Mouse (Mus musculus): ENCODE data around the gene Rnh1. TPM values are rescaled to one million over a fixed set of nuclear protein-coding genes. Genes with fewer than 3 reads are reported as not detected.

Rnh1 gene
- total and polyA plus RNA-seq, 3 experiments: 71.4 to 94.5 TPM; not detected in 1

Other genes with a start within 250 kb of the Rnh1 start
- gene Pgghg, start 231.5 kb downstream of the Rnh1 start, total RNA-seq (2012; rRNA removed): 3.0 and 3.2 TPM in 2 replicates
- 1 to 10 TPM in 1 of 2 experiments, not detected in 1; 7.2 TPM for gene Pgghg, start 231.5 kb downstream of the Rnh1 start, polyA plus RNA-seq (2012; ENCODE audit: insufficient read depth in 1 of 2, insufficient read length in 2 of 2, low read depth in 1 of 2, low replicate concordance in 2 of 2, missing spikeins in 1 of 2)
- gene Ifitm5, start 222.6 kb downstream of the Rnh1 start, total RNA-seq (2012; rRNA removed): 0.31 TPM in 1 of 2 replicates, not detected in the other
- gene Ifitm5, start 222.6 kb downstream of the Rnh1 start, polyA plus RNA-seq (2012; ENCODE audit: insufficient read depth in 1 of 2, insufficient read length in 2 of 2, low read depth in 1 of 2, low replicate concordance in 2 of 2, missing spikeins in 1 of 2): 1 to 10 TPM in 1 of 2 experiments, not detected in 1; 1.1 TPM
- not detected in 2 replicates for gene Gm45717, start 216.9 kb downstream of the Rnh1 start, total RNA-seq (2012; rRNA removed)
- not detected for gene Gm45717, start 216.9 kb downstream of the Rnh1 start, polyA plus RNA-seq (2012; ENCODE audit: insufficient read depth in 1 of 2, insufficient read length in 2 of 2, low read depth in 1 of 2, low replicate concordance in 2 of 2, missing spikeins in 1 of 2)
- 177 and 213 TPM in 2 replicates for gene Ifitm2, start 216.9 kb downstream of the Rnh1 start, total RNA-seq (2012; rRNA removed)
- 100 to 1,000 TPM in 1 of 2 experiments, not detected in 1; 317 TPM for gene Ifitm2, start 216.9 kb downstream of the Rnh1 start, polyA plus RNA-seq (2012; ENCODE audit: insufficient read depth in 1 of 2, insufficient read length in 2 of 2, low read depth in 1 of 2, low replicate concordance in 2 of 2, missing spikeins in 1 of 2)
- 0.23 TPM in 1 of 2 replicates, not detected in the other for gene Ifitm1, start 205.6 kb downstream of the Rnh1 start, total RNA-seq (2012; rRNA removed)
- gene Ifitm1, start 205.6 kb downstream of the Rnh1 start, polyA plus RNA-seq (2012; ENCODE audit: insufficient read depth in 1 of 2, insufficient read length in 2 of 2, low read depth in 1 of 2, low replicate concordance in 2 of 2, missing spikeins in 1 of 2): not detected
- 4.2 and 6.4 TPM in 2 replicates for gene Ifitm3, start 162.1 kb downstream of the Rnh1 start, total RNA-seq (2012; rRNA removed)
- gene Ifitm3, start 162.1 kb downstream of the Rnh1 start, polyA plus RNA-seq (2012; ENCODE audit: insufficient read depth in 1 of 2, insufficient read length in 2 of 2, low read depth in 1 of 2, low replicate concordance in 2 of 2, missing spikeins in 1 of 2): 10 to 100 TPM in 1 of 2 experiments, not detected in 1; 12.8 TPM
- gene Ifitm6, start 154.9 kb downstream of the Rnh1 start, total RNA-seq (2012; rRNA removed): not detected in 2 replicates
- gene Ifitm6, start 154.9 kb downstream of the Rnh1 start, polyA plus RNA-seq (2012; ENCODE audit: insufficient read depth in 1 of 2, insufficient read length in 2 of 2, low read depth in 1 of 2, low replicate concordance in 2 of 2, missing spikeins in 1 of 2): not detected
- not detected in 2 replicates for gene Gm17387, start 143.7 kb downstream of the Rnh1 start, total RNA-seq (2012; rRNA removed)
- not detected for gene Gm17387, start 143.7 kb downstream of the Rnh1 start, polyA plus RNA-seq (2012; ENCODE audit: insufficient read depth in 1 of 2, insufficient read length in 2 of 2, low read depth in 1 of 2, low replicate concordance in 2 of 2, missing spikeins in 1 of 2)
- 0.78 and 0.81 TPM in 2 replicates for gene B4galnt4, start 111.8 kb downstream of the Rnh1 start, total RNA-seq (2012; rRNA removed)
- gene B4galnt4, start 111.8 kb downstream of the Rnh1 start, polyA plus RNA-seq (2012; ENCODE audit: insufficient read depth in 1 of 2, insufficient read length in 2 of 2, low read depth in 1 of 2, low replicate concordance in 2 of 2, missing spikeins in 1 of 2): 1 to 10 TPM in 1 of 2 experiments, not detected in 1; 8.0 TPM
- not detected in 2 replicates for gene Pkp3, start 94.6 kb downstream of the Rnh1 start, total RNA-seq (2012; rRNA removed)
- gene Pkp3, start 94.6 kb downstream of the Rnh1 start, polyA plus RNA-seq (2012; ENCODE audit: insufficient read depth in 1 of 2, insufficient read length in 2 of 2, low read depth in 1 of 2, low replicate concordance in 2 of 2, missing spikeins in 1 of 2): not detected
- gene Sigirr, start 72.3 kb downstream of the Rnh1 start, total RNA-seq (2012; rRNA removed): 8.3 and 8.6 TPM in 2 replicates
- 10 to 100 TPM in 1 of 2 experiments, not detected in 1; 17.5 TPM for gene Sigirr, start 72.3 kb downstream of the Rnh1 start, polyA plus RNA-seq (2012; ENCODE audit: insufficient read depth in 1 of 2, insufficient read length in 2 of 2, low read depth in 1 of 2, low replicate concordance in 2 of 2, missing spikeins in 1 of 2)
- 0.08 TPM in 1 of 2 replicates, not detected in the other for gene Ano9, start 55.1 kb downstream of the Rnh1 start, total RNA-seq (2012; rRNA removed)
- gene Ano9, start 55.1 kb downstream of the Rnh1 start, polyA plus RNA-seq (2012; ENCODE audit: insufficient read depth in 1 of 2, insufficient read length in 2 of 2, low read depth in 1 of 2, low replicate concordance in 2 of 2, missing spikeins in 1 of 2): under 1 TPM in 1 of 2 experiments, not detected in 1; 0.03 TPM
- gene Ptdss2, start 50.5 kb downstream of the Rnh1 start, total RNA-seq (2012; rRNA removed): 12.2 and 16.9 TPM in 2 replicates
- gene Ptdss2, start 50.5 kb downstream of the Rnh1 start, polyA plus RNA-seq (2012; ENCODE audit: insufficient read depth in 1 of 2, insufficient read length in 2 of 2, low read depth in 1 of 2, low replicate concordance in 2 of 2, missing spikeins in 1 of 2): 10 to 100 TPM in 1 of 2 experiments, not detected in 1; 44.9 TPM
- gene Hras, start 21.1 kb upstream of the Rnh1 start, total RNA-seq (2012; rRNA removed): 137 and 183 TPM in 2 replicates
- 100 to 1,000 TPM in 1 of 2 experiments, not detected in 1; 149 TPM for gene Hras, start 21.1 kb upstream of the Rnh1 start, polyA plus RNA-seq (2012; ENCODE audit: insufficient read depth in 1 of 2, insufficient read length in 2 of 2, low read depth in 1 of 2, low replicate concordance in 2 of 2, missing spikeins in 1 of 2)
- gene Lrrc56, start 21.3 kb upstream of the Rnh1 start, total RNA-seq (2012; rRNA removed): 1.0 and 1.6 TPM in 2 replicates
- 1 to 10 TPM in 1 of 2 experiments, not detected in 1; 5.5 TPM for gene Lrrc56, start 21.3 kb upstream of the Rnh1 start, polyA plus RNA-seq (2012; ENCODE audit: insufficient read depth in 1 of 2, insufficient read length in 2 of 2, low read depth in 1 of 2, low replicate concordance in 2 of 2, missing spikeins in 1 of 2)
- gene Lmntd2, start 41.2 kb upstream of the Rnh1 start, total RNA-seq (2012; rRNA removed): not detected in 2 replicates
- under 1 TPM in 1 of 2 experiments, not detected in 1; 0.43 TPM for gene Lmntd2, start 41.2 kb upstream of the Rnh1 start, polyA plus RNA-seq (2012; ENCODE audit: insufficient read depth in 1 of 2, insufficient read length in 2 of 2, low read depth in 1 of 2, low replicate concordance in 2 of 2, missing spikeins in 1 of 2)
- gene Rassf7, start 43.0 kb upstream of the Rnh1 start, total RNA-seq (2012; rRNA removed): 7.0 and 7.6 TPM in 2 replicates
- gene Rassf7, start 43.0 kb upstream of the Rnh1 start, polyA plus RNA-seq (2012; ENCODE audit: insufficient read depth in 1 of 2, insufficient read length in 2 of 2, low read depth in 1 of 2, low replicate concordance in 2 of 2, missing spikeins in 1 of 2): 1 to 10 TPM in 1 of 2 experiments, not detected in 1; 9.5 TPM
- gene Phrf1, start 55.9 kb upstream of the Rnh1 start, total RNA-seq (2012; rRNA removed): 65.0 and 66.1 TPM in 2 replicates
- gene Phrf1, start 55.9 kb upstream of the Rnh1 start, polyA plus RNA-seq (2012; ENCODE audit: insufficient read depth in 1 of 2, insufficient read length in 2 of 2, low read depth in 1 of 2, low replicate concordance in 2 of 2, missing spikeins in 1 of 2): 1,000 to 10,000 TPM in 1 of 2 experiments, 10 to 100 TPM in 1; 91.2 to 1,029 TPM
- 0.52 and 1.9 TPM in 2 replicates for gene Irf7, start 93.6 kb upstream of the Rnh1 start, total RNA-seq (2012; rRNA removed)
- gene Irf7, start 93.6 kb upstream of the Rnh1 start, polyA plus RNA-seq (2012; ENCODE audit: insufficient read depth in 1 of 2, insufficient read length in 2 of 2, low read depth in 1 of 2, low replicate concordance in 2 of 2, missing spikeins in 1 of 2): 1 to 10 TPM in 1 of 2 experiments, not detected in 1; 2.0 TPM
- gene Cdhr5, start 103.9 kb upstream of the Rnh1 start, total RNA-seq (2012; rRNA removed): not detected in 2 replicates
- not detected for gene Cdhr5, start 103.9 kb upstream of the Rnh1 start, polyA plus RNA-seq (2012; ENCODE audit: insufficient read depth in 1 of 2, insufficient read length in 2 of 2, low read depth in 1 of 2, low replicate concordance in 2 of 2, missing spikeins in 1 of 2)
- gene Sct, start 106.3 kb upstream of the Rnh1 start, total RNA-seq (2012; rRNA removed): not detected in 2 replicates
- not detected for gene Sct, start 106.3 kb upstream of the Rnh1 start, polyA plus RNA-seq (2012; ENCODE audit: insufficient read depth in 1 of 2, insufficient read length in 2 of 2, low read depth in 1 of 2, low replicate concordance in 2 of 2, missing spikeins in 1 of 2)
- not detected in 2 replicates for gene Drd4, start 119.1 kb upstream of the Rnh1 start, total RNA-seq (2012; rRNA removed)
- gene Drd4, start 119.1 kb upstream of the Rnh1 start, polyA plus RNA-seq (2012; ENCODE audit: insufficient read depth in 1 of 2, insufficient read length in 2 of 2, low read depth in 1 of 2, low replicate concordance in 2 of 2, missing spikeins in 1 of 2): not detected
- gene Deaf1, start 154.8 kb upstream of the Rnh1 start, total RNA-seq (2012; rRNA removed): 9.8 and 13.2 TPM in 2 replicates
- 10 to 100 TPM in 1 of 2 experiments, not detected in 1; 91.1 TPM for gene Deaf1, start 154.8 kb upstream of the Rnh1 start, polyA plus RNA-seq (2012; ENCODE audit: insufficient read depth in 1 of 2, insufficient read length in 2 of 2, low read depth in 1 of 2, low replicate concordance in 2 of 2, missing spikeins in 1 of 2)
- gene Tmem80, start 154.9 kb upstream of the Rnh1 start, total RNA-seq (2012; rRNA removed): 12.2 and 12.3 TPM in 2 replicates
- 10 to 100 TPM in 1 of 2 experiments, not detected in 1; 27.7 TPM for gene Tmem80, start 154.9 kb upstream of the Rnh1 start, polyA plus RNA-seq (2012; ENCODE audit: insufficient read depth in 1 of 2, insufficient read length in 2 of 2, low read depth in 1 of 2, low replicate concordance in 2 of 2, missing spikeins in 1 of 2)
- 0.46 TPM in 1 of 2 replicates, not detected in the other for gene Eps8l2, start 166.0 kb upstream of the Rnh1 start, total RNA-seq (2012; rRNA removed)
- under 1 TPM in 1 of 2 experiments, not detected in 1; 0.10 TPM for gene Eps8l2, start 166.0 kb upstream of the Rnh1 start, polyA plus RNA-seq (2012; ENCODE audit: insufficient read depth in 1 of 2, insufficient read length in 2 of 2, low read depth in 1 of 2, low replicate concordance in 2 of 2, missing spikeins in 1 of 2)
- gene Taldo1, start 219.3 kb upstream of the Rnh1 start, total RNA-seq (2012; rRNA removed): 415 and 498 TPM in 2 replicates
- gene Taldo1, start 219.3 kb upstream of the Rnh1 start, polyA plus RNA-seq (2012; ENCODE audit: insufficient read depth in 1 of 2, insufficient read length in 2 of 2, low read depth in 1 of 2, low replicate concordance in 2 of 2, missing spikeins in 1 of 2): 100 to 1,000 TPM in 1 of 2 experiments, not detected in 1; 298 TPM
- 21.0 and 21.6 TPM in 2 replicates for gene Gatd1, start 241.3 kb upstream of the Rnh1 start, total RNA-seq (2012; rRNA removed)
- gene Gatd1, start 241.3 kb upstream of the Rnh1 start, polyA plus RNA-seq (2012; ENCODE audit: insufficient read depth in 1 of 2, insufficient read length in 2 of 2, low read depth in 1 of 2, low replicate concordance in 2 of 2, missing spikeins in 1 of 2): 10 to 100 TPM in 1 of 2 experiments, not detected in 1; 35.9 TPM

Data from MEL (cell line).